Mouse (Mus musculus): Measurements from ENCODE around the gene Wfdc16.

- TF ChIP-seq GATA1 (IDR thresholded peaks at IDR 0.05; ENCODE audit: low read length) = no peak
- TF ChIP-seq TAL1 (IDR thresholded peaks at IDR 0.05; ENCODE audit: low read length) = no peak
Observed at GRCm38 (mm10) chr2:164664851-164665250, 26.3 kb upstream of the Wfdc16 start.

All from erythroblast, embryonic 14.5 days (primary cell).